Mouse (Mus musculus): Measurements from ENCODE around the gene Dnaaf5.

Gene Dnaaf5

DNA sequence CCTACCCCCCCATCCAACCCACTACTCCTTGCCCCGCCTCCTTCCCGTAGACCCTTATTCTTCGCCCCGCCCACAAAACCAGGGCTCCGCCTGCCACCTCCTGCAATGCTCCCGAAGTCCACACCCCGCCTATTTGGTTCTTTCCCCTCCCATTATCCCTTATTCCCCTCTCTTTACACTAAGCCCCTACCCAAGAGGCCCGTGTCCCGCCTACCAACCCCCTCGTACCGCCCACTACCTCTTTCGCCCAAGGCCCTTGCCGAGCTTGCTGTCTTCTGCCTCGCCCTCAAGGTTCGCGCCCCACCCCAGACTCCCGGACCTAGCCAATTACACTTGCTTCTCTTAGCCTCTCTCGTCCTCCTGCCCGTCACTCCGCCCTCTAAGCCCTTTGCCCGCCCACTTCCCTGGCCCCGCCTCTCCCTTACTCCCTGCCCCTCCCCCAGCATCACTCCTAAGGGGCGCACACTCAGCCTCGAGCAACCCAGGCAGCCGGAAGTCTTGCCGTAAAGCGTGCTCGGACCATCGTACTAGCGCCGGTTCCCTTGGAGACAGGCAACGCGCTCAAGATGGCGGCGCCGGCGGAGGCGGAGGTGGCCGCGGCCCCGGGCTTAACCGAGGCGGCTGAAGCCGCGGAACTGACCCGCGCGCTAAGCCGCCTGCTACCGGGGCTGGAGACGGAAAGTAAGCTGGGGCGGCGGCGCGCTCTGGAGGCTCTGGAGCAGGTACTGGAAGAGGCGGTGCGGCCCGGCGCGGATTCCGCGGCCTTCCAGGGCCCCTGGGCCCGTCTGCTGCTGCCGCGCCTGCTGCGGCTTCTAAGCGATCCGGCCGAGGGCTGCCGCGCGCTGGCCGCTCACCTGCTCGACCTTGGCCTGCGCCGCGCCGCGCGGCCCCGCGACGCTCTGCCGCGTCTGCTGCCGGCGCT is at the start of gene Dnaaf5, which contains the start of gene Prkar1b:
TSS of gene Dnaaf5 (plus strand) at position 543 of the 922 bp plus-strand sequence.
TSS of gene Prkar1b (minus strand) at position 321 of the 922 bp plus-strand sequence.
- peak; percentile 99 for DNase-seq

DNA sequence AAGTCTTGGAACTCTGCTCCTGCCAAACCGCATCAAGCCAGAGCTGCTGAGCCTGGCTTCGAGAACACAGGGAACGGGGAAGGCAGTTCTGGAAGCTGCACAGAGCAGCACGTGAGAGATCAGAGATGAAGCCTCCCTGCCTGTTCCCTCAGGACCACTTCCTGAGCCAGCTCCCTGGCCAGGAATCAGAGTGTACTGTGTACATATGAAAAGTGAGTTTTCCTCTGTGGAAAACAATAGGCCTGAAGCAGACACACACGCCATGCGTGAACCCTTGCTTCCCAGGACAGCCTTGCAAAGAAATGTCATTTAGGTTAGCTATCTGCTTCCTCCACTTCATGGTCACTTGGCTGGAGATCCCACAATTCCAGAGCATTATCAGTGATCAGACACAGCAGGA is 48.2 kb upstream of the Dnaaf5 start:
- no peak for DNase-seq

- no peak for DNase-seq
Observed at GRCm38 (mm10) chr5:139107815-139108214, 42.2 kb upstream of the Dnaaf5 start.

DNA sequence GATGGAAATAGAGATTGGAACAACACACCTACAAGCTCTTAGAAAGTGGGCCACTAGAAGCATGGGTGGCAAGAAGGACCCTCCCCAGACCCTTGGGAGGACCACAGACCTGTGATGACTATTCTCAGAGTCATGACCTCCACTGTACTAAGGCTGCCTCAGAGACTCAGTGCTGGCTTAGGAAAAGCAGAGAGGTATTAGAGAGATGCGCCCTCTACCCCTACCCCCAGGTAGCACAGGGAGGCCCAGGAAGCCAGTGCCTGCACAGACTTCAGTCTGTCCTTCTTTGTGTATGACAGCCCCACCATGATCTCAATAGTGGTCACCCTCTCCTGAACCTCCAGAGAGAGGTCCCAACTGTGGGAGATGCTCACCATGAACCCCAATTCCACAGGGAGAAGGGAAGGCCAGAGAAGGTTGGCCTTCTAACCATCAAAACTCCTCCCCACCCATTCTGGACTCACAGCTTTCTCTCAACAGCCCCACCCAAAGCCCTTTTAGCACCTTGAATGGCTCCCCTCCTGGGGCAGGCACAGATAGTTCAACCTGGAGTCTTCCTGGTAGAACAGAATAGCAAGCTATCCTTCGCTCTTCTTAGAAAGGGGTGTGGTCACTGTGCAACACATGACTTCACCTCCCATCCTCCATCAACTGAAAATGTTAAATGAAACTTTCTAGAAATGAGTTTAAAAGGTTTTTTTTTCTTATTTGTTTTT is 39.7 kb upstream of the Dnaaf5 start:
- DNase-seq, result no peak

- DNase-seq, result no peak
Observed at GRCm38 (mm10) chr5:139111991-139112390, 38.0 kb upstream of the Dnaaf5 start.

DNA sequence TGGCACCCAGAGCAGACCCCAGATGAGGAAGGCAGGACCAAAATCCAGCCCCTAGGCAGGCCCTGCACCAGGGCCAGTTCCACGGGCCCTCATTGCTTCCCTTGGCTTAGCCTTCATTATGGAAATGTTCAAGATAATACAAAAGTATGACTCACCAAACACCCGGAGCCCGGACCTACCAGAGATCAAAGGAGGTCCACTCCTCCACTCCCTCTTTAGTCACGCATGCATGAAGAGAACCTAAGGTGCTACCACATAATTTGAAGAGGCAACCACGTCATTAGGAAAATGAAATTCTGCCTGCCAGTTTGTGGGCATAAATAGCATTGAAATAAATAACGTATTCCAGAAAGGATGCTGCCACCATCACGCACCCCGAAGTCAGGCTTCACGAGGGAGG is 37.6 kb upstream of the Dnaaf5 start:
- no peak for DNase-seq

- DNase-seq, result no peak
Observed at GRCm38 (mm10) chr5:139114876-139115275, 35.1 kb upstream of the Dnaaf5 start.

DNA sequence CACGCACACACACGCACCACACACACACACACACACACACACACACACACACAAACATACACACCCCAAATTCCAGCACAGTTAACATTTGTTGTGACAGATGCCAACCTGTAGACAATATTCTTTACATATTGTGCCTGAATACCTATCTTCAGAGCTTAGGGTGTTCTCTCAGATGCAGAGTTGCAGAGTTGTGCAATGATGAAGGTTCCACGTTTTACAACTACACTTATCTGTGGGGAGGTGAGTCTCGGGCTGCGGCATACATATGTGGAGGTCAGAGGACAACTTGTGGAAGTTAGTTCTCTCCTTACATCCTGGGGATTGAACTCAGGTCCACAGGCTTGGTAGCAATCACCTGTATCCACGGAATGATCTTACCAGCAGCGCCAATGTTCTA is 34.5 kb upstream of the Dnaaf5 start:
- no peak for DNase-seq

GRCm38 (mm10) chr5:139118139-139118960 is 31.7 kb upstream of the Dnaaf5 start:
- peak; percentile 20 for DNase-seq

- DNase-seq, result no peak
Observed at GRCm38 (mm10) chr5:139118961-139119276, 31.1 kb upstream of the Dnaaf5 start.

- DNase-seq, result no peak
Observed at GRCm38 (mm10) chr5:139125717-139126116, 24.3 kb upstream of the Dnaaf5 start.

DNA sequence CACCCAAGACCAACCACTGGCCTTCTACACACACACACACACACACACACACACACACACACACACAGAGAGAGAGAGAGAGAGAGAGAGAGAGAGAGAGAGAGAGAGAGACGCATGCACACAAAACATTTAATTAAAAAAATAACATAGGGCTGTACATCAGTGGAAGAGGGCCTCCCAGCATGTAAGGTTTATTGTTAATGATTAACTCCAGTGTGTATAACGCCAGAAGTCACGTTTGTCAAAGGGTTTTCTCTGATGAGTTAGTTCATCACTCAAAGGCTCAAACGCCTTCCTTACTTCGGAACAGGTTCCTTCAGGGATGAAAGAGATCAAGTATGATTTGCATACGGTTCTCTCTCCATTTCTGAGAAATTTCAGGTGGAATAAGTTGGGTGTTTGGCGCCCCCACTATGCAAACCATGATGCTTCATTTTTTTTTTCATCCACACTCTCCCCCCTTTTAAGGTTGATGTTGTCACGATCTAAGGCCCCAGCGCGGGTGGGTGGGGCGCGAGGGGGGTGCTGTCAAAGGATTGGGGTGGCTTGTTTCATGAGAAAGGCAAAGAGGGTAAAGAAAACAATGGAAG is 21.5 kb upstream of the Dnaaf5 start:
- no peak for DNase-seq

- DNase-seq, result no peak
Observed at GRCm38 (mm10) chr5:139129078-139129477, 20.9 kb upstream of the Dnaaf5 start.

DNA sequence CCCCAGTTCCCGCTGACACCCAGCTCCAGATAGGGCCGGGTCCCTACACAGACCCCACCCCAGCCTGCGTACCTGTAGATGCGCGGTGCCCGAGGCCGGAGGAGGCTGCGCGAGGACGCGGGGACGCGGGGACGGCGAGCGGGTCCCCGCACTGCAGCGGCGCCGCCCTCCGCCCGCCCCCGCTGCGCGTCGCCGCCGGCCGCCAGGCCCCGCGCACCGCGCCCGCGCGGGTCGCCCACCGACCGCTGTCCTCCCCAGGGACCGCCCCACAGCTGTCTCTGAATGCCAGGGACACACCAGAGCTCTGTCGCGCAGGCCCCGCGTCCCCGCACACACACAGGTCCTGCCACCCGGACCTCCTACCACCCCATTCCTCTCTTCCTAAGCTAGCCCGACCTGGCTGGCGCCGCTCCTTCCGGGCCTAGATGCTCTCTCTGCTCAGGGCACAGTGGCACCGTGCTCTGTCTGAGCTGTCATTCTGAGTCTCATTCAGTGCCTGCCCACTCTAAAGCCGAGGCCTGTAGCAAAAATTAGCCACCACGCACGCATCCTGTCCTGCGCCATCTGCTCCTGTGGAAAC is 20.4 kb upstream of the Dnaaf5 start:
- no peak for DNase-seq

DNA sequence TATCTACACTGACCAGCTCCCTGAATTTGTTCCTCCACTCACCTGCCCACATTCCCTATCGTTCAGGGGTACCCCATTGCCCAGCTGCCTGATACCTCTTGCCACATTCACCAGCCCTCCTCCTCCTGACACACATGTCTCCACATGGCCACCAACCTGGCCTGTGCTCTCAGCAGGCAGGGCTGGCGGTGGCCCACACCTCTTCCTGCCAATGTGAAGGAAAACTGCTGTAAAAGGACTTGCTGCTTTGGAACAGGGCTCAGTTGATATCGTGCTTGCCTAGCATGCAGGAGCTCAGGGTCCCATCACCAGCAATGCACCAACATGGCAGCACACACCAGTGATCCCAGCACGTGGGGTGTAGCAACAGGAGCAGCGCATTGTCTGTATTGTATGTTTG is 19.7 kb upstream of the Dnaaf5 start:
- no peak for DNase-seq

GRCm38 (mm10) chr5:139134501-139134900 is 15.5 kb upstream of the Dnaaf5 start:
- no peak for DNase-seq

GRCm38 (mm10) chr5:139136341-139136740 is 13.7 kb upstream of the Dnaaf5 start:
- no peak for DNase-seq

DNA sequence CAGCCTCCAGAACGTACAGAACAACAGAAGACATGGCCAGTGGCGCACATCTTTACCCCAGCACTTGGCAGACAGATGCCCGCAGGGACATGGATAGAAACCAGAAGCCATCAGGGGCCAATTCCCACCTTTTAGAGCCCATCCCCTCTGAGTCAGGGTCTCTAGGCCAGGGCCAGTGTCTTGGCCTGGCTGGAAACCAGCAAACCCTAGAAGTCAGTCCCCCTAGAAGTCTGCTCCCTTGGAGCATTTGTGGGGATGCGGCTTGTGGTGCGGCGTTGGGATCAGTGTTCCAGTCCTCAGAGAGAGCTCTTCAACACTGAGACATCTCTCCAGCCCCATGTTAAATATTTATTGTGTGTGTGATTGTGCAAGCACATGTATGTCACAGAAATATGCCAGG is 12.8 kb upstream of the Dnaaf5 start:
- no peak for DNase-seq

DNA sequence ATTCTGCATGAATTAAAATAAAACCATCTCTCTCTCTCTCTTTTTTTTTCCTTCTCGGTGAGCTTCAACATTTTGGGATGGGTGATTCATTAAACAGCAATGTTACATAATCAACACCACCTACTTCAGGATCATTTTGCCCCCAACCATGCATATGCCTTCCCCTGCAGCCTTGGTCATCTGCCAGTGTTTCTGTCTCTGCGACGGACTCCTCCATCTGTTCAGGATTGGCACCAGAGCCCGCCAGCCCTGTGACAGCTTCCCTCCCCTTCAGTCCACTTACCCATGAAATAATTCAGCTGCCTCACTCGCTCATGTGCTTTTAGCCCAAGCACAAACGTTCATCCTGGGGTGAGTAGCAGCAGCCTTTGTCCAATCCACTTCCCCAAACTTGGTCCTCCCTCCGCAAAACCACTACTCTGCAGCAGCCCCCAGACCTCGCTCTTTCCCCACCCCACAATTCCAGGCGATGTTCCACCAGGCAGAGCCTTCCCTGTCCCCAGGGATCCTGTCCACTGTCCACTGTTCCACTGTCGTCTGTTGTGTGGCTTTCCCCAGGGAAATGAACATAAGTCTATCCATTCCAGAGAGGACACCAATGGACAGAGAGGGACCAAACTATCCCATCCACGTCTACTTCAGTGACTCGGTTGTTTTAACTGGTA is 11.6 kb upstream of the Dnaaf5 start:
- no peak for DNase-seq

DNA sequence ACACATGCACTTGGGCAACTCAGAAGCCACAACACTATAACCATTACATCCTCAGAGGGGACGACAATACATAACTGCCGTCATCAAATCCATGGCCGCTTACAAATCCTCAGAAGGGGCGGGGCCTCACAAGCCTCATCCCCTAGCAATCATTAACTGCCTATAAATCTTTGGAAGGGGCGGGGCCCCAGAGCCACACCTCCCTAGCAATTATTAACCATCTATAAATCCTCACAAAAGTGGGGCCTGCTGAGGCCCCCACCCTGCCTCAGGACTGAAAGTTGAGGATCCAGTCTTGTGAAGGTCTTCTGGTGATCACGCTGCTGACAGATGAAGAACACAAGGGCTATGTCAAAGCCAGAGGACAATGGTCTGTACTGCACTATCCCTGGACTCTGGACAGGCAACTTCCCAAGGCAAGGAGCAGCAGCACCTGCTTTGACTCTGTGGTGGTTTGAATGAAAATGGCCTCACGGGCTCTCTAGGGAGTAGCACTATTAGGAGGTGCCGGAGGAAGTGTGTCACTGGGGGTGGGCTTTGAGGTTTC is 11.0 kb upstream of the Dnaaf5 start:
- DNase-seq, result no peak

- no peak for DNase-seq
Observed at GRCm38 (mm10) chr5:139140589-139140988, 9.4 kb upstream of the Dnaaf5 start.

- no peak for DNase-seq
Observed at GRCm38 (mm10) chr5:139141326-139141725, 8.7 kb upstream of the Dnaaf5 start.
